Mouse (Mus musculus) retina, adult 2 months (tissue): ENCODE data around the gene Phactr2.

Source experiments
- DNase-seq: peaks from one replicate; pipeline ENCODE4 v3.0.0-alpha.2; 2012; ENCODE audit warnings: low read depth, low spot score

Phactr2 gene

DNA sequence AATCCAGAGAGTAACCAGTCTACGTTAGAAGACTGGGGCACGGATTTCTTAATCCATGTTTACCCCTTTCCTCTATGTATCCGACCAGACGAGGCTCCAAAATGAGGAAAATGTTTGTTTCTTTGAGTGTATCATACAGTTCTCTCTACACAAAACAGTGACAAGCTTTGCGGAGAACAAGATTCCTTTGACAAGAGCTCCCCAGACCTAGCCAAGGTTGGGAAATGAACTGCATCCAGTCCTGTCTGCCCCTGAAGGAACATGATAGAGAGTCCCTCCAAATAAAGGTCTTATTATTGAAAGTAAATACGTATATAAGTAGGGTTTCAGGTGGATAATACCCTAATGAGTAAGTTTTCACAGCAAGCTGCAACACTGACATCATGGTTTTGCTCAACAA lies 199.1 kb downstream of the Phactr2 start:
- no peak for DNase-seq

DNA sequence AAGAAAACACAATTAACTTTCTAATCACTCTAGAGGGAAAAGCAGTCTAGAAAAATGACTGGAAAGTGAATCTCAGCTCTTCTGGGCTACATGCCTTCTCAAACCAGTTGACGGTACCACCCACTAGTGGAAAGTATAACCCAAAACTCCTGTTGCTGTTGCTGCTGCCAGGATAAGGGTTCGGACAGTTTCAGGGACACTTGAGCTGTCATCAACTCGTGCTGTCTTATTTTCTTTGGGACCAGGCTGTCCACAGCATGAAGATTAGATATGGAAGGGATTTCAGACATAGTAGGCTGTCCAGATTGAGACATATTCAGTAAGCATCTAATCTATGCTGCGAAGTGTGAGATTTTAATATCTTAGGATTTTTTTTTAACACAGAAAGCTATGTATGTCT lies 199.5 kb downstream of the Phactr2 start:
- no peak for DNase-seq

DNA sequence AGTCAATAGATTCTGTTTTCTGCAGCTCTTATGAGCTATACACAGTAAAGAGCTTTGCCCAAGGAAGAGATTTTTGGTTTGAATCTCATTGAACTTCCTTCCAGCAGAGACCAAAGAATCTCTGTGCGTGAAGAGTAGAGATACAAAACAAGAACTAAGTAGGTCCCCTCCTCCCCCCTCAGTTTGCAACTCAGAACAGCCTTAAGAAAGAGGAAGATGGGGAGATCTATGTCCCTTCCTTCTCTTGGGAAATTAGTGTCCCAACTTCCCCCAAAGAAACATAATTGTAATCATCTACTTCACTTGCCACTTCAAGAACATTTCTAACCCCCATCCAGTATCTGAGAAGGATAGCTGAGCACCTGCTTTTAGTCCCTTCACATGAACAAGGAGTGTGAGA lies 200.5 kb downstream of the Phactr2 start:
- no peak for DNase-seq

DNA sequence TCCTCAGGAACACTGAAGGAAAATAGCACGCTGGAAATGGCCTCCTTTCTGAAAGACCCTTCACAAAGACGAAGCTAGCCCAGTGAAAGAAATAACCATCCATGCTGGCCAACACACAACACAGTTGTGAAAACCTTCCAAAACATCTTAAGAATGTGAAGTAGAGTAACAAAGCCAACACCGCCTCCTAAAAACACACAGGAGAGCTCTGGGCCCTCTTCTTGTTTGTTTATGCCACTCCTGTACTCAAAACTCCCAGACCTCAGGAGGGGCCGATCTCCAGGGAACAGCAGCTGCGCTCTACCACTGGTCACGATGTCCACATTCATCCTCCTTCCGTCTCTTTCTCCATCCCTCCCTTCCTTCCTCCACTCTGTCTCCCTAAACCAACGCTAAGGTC lies 202.5 kb downstream of the Phactr2 start:
- no peak for DNase-seq

DNA sequence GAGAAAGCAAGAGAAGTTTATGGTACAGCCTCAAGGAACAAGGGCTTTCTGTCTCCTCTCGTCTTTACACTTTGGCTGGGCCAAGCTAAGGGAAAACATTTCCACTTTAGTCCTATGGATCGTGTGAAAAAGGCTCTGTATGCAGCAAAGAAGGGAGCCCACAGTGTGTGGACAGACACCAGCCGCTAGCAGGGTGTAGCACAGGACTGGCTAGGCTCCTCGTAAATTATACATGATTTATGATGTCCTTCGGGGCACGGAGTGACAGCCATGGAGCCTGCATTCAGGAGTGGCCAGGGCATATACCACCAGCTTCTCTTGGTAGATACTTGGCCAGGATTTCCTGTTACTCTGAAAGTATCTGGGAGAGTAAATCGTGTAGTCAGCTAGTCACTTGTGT lies 203.1 kb downstream of the Phactr2 start:
- no peak for DNase-seq

DNA sequence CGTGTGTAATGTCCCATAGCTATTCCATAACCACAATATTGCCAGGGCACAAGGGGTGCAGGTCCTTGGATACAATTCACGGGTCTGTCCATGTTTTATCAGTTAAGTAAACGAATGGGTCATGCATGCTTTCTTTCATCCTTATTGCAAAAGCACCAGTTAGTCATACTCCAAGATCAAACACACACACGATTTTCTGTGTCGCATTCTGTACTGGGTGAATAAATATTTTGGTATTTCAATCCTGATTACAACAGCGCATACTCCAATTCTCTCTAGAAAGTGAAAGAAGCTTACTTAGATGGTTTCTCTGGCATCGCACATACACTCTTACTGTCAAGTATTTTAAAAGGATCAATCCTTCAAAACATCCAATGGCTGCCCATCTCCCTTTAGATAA lies 203.9 kb downstream of the Phactr2 start:
- no peak for DNase-seq

DNA sequence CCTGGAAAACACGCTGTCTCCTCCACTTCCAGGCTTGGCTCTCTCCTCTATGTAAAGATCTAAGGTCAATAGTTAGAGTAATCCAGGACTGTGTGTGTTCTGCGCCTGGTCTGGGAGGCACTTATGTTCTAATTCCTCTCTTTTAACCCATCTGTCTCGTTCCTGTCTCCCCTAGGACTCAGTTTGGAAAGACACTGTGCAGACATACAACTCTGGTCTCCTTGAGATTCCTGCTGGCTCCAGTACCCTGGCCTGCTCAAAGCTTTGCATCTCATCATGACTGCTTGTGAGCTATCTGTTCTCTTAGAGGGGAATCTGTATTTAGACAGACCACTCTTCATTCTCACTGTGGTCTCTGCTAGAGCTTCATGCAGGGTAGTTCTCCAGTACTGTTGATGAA lies 215.0 kb downstream of the Phactr2 start:
- no peak for DNase-seq

DNA sequence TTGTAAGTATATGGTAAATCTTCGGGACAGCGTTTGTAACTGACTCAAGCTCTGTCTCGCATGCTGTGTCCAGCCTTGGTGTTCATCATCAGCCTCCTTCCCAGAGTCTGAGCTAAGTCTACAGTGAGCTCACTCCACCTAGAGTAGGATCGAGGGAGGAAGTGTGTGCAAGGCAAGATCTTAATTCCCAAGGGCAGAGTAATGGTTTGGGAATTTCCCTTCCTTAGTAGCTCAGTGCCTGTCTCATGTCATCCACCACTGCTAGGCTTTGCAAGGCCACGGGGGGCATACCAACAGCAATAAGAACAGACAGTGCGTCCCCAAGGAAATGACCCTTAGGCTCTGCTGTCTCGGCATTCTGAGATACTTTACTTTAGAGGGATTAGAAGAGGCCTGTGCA lies 218.0 kb downstream of the Phactr2 start:
- no peak for DNase-seq

DNA sequence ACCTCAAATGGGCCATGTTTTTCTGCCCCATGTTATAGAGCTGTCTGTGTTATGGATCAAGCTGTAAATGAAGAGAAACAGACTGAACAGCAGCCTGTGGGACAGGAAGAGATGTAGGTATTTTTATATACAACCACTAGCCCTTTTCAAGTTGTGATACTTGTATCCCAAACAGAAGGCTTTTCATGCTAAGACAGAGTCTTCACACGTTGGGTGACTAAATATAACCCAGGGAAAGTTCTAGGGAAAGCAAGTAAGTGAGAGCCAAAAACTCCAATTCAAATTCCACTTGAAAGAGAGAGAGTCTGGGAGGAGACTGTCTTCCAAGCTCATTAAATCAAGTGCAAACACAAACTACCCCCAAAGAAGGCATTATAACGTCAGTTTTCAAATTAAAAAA lies 223.9 kb downstream of the Phactr2 start:
- no peak for DNase-seq

DNA sequence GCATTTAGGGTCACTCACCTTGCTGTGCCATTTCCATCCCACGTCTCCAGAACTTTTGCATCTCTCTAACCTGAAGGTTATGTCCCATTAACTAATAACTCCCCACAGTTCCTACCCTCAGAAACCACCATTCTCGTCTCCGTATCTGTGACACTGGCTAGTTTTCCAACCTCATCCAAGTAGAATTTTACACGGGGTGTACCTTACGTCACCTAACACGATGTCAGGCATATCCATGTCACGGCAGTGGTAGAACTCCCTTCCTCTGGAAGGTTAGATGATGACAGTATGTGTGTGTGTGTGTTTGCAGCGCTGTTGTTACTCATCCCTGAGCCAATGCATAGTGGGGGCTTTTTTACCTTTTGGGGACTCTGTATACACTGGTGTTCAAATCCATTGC lies 225.1 kb downstream of the Phactr2 start:
- DNase-seq = no peak

DNA sequence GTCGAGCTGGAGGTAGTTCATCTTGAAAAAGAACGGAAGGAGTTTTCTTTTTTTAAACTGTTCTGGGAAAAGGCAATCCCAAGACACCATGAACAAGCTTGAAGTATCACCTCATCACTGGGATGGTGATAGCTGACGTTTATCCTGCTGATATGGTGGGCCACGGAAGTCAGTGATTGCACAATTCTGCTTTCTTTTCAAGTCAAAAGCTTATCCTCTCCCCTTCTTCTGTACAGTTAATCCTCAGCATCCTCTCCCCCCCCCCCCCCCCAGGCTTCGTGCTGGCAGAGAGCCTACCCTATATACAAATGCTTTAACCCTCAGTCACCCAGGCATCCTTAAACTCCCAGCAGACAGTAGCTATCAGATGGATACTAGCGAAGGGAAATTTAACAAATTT lies 228.5 kb downstream of the Phactr2 start:
- no peak for DNase-seq

DNA sequence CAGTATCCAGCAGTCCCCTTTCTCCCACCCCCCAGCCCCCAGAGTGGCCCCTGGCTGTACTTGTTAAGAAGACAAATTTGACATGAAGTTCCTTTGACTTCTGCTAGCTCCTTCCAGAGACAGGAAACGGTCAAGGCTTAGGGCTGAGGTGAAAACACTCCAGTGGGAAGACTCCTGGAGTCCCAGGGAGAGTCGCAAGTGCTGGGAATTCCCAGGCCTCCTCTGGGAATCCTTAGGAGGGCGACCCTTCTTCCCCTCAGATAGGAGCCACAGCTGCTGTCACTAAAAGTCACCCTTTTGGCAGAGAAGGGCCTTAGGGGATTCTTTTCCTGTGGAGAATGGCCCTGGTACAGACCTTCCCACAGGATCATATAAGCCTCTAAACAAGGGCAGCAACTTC lies 230.0 kb downstream of the Phactr2 start:
- DNase-seq = no peak

DNA sequence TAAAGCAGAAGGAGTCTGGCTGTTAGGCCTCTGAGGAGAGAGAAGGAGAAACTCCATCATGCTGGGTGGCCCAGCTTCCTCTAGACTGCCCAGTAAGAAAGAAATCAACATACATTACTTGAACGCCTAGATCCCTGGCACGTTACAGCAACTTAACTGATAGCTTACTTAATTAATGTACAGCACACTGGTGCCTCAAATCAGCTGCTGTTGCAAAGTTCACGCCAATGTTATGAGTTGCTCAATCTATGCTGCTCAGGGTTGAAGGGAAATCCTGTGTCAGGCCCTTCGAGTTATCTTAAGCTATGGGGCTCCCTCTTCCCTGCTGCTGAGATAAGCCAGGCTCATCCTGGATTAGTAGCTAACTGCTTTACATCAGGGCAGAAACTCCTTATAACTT lies 233.8 kb downstream of the Phactr2 start:
- peak; percentile 45 for DNase-seq

DNA sequence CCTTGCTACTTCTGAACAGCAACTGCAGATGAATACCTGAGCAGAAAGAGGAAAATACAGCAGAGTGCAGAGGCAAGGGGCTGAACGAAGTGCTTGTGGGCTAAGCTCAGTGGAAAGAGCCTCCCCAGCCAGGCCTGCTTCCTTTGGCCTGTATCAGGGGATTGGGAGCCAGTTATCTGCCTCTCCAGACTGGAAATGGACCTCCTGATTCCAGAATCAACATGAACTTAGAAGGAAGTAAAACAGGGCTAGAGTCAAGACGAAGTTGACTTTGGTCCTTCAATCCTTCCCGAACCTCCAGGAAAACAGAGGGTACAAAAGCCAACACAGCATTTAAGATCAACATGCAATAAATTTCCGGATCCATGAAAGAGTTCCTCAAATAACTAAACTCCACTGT lies 236.0 kb downstream of the Phactr2 start:
- no peak for DNase-seq

DNA sequence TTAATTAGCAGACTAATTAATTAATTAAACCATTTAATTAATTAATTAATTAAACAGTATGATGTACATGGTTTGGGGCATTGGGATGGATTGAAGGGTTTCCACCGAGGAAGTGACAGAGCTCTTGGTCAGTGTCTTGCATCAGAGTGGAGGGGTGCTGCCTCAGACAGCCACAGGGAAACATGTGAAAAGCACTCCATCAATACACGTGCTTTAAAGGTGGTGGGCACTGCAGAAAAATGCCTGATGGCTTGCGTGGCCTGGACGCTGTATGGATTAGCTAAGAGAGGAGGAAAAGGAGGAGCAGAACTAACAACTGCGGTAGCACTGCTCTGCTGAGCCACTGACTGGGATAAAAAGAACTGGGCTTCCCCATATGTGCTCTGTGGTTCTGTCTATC lies 237.3 kb downstream of the Phactr2 start:
- no peak for DNase-seq

DNA sequence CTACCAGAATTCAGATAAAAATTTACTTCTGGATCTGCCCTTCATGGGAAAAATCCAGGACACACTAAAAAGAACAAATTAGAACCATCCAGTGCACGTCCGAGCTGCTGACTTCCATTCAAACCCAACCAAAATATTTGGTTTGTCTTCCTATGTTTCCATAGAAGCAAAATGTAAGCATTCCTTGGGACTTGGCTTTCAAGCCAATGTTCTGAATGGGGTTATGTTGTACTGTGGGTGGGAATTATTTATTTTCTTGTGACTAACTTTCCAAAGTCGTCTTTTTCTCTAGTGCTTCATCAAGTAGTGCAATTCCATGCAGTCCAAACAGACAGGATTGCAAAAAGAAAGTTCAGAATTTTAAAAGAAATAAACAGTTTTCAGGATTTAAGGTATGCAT lies 239.7 kb downstream of the Phactr2 start:
- DNase-seq = no peak

DNA sequence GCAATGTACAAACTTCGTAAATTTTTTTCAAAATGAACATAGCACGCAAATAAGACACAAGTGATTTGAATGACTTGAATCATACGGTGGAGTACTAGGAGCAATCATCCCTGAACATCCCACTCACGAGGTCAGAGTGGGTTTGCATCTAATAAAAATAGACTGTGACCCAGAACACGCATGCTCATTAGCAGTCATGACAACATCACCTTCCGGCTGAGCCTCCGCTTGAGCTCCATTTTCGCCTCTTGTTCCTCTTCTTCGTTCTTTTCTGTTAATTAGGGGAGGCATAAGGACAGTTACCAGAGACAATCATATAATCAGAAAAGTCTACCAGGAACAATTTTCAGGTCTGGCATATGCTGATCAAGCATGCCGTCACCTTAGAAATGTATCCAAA lies 240.3 kb downstream of the Phactr2 start:
- no peak for DNase-seq

DNA sequence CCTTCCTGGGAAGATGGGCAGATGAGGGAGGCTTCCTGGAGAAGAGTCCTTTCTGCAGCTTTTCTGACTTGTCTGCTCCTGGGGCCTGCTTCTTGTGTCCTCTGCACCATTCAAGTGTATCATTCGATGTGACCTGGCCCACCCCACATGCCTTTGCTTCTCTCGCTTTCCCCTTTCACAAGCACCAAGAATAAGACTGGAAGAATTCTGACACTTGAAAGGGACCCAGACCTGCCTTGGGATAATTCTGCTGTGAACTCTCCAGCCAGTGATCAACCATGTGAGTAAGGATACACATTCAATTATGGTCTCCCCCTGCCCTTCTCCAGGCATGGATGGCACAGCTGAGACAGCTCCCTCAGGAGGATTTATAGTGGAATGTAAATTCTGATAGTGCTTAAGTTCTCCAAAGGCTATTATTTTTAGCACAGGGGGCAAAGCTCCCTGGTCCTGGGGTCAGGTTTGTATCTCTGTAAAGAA lies 241.0 kb downstream of the Phactr2 start:
- no peak for DNase-seq

DNA sequence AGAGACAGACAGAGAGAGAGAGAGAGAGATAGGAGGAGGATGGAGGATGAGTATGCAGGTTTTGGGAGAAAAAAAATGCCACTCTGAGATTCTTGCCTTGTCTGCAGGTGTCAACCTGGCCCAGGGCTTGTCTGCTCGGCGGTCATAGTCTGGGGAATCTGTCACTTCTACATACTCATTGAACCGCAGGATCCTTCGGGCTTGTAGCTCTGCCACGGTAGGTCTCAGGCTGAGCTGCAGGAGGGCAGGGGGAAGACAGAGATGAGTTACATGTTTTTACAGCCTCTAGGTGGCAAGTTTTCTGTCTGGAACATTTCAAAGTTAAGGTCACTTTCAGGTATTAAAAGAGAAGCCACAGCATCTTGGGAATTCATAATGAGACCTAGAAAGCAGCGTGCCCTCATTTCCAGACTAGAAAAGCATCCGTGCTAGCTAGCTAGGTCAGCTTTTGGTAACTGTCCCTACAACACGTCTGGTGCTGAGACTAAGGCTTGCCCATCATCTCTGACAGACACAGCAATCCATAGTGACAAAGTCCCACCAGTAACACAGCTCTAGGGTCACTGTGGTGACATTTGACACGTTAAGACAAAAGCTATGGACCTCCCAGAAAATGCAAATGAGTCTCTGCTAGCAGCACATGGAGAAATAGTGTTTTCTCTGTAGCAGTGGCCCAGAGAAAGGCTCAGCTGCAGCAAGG lies 241.6 kb downstream of the Phactr2 start:
- no peak for DNase-seq

DNA sequence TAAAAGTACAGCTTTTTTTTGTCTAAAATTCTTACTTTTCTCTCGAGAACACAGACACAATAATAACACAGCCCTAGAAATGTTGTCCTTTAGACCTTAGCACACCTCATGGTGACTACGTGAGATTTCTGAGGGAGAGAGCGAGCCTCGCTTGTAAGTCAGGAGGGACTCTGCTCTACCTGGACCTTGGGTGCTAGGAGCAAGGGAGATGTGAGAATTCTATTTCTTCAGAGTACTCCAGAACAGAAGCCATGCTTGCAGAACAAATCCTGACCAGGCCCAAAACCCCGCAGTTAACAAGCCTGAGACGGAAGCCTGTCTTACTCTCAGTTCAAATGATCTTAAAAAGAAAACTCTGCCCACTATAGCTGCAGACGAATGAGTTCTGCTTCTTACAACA lies 243.5 kb downstream of the Phactr2 start:
- DNase-seq = no peak

DNA sequence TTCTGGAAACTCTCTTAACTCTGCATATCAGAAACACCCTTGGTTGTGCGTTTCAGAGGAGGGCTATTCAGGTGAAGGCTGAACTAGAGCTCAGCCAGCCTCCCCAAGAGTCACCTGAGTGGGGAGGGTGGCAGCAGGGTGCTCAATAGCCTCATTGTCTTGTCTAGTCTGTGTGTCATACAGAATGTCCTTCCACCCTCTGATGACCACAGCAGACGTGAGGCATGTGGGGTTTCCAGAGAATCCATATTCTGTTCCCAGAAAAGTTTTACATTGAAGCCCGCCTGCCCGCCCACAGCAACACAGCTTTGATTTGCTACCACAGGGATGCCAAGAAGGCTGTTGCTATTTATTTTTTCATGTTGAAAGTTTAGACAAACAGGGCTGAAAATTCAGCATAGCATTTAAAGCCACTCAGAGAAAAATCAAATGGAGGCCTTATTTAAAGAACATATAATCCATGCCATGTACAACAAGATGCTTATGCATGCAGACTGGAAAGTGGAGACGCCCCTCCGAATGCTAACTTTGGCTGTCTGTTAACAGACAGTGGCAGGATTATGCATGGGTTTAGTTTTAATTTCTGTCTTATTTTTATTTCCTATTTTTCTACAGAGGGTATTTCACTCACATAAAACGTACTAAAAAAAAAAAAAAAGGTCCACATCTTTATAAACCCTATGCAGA lies 248.7 kb downstream of the Phactr2 start:
- DNase-seq = no peak

DNA sequence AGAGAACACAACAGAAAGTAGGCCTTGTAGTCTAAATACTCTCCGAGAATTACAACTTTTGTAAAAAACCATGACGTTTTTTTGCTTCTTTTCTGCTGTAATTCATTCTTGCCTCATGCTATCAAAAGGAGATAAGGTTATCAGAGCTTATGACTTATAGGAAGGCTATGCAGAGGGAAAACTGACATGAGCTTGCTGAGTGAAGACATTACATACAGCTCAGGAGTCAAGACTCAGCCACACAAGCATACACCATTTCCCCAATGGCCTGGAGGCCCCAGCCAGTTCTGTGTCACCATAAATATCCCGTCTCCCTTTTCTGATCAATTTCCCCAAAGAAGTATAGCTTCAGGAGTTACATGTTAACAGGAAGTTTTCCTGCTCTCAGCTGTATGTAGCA lies 252.1 kb downstream of the Phactr2 start:
- no peak for DNase-seq

DNA sequence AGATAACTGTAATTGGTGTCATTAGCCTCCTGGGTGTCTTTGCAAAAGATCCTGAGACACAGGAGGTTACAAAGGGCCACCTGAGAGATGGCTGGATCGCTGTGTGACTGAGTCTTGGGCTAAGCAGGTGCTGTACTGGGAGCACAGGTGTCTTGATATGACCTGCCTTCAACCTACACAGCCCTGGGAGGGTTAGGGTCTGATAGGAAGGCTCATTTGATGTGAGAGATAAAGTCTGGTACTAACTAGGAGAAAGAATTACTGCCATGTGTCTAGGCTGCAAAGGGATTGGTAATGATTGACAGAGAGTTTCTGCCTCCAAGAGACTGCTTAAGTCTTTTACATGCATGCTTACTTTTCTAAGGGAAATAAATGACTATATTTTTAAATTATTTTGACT lies 254.2 kb downstream of the Phactr2 start:
- DNase-seq = no peak

DNA sequence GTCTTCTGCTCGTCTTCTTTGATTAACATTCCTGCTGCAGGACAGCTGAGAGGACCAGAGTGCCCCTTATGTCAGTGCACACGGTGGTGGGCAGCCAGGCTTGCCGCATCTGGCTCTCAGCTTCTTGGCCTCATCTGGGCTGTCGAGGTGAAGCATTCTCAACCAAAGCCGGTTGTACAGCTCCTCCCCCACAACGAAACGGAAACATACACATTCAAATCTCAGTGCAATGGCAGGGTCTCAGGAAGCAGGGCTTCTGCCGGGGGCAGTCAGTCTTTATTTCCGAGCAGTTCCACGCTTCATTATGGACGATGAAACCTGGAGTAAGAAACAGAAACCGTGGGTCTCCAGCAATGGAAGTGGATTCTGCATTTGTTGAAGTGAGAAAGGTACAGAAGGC lies 260.3 kb downstream of the Phactr2 start:
- DNase-seq = no peak
